Mouse (Mus musculus): ENCODE data around the gene Pde4d.

Pde4d gene

GRCm38 (mm10) chr13:109951466-109951865 is 1501.7 kb downstream of the Pde4d start:
- in situ Hi-C loops (cut with MboI, MseI), result no loop called here

DNA sequence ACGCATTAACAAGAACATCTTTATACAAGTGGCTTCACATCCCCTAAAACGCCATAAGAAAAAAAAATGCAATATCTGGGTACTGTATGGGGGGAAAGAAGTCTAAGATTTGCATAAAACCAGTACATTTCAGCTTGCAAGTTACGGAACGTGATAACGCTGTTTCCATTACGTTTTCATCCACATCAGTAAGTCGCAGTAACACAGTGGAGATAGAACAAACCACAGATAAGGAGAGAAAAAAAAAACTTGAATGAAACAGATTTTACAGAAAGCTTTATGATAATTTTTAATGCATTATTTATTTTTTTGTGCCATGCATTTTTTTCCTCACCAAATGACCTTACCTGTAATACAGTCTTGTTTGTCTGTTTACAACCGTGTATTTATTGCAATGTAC is 1504.4 kb downstream of the Pde4d start:
- in situ Hi-C loops (cut with MboI, MseI), result no loop called here

GRCm38 (mm10) chr13:109957953-109958352 is 1508.2 kb downstream of the Pde4d start:
- in situ Hi-C loops (cut with MboI, MseI), result no loop called here

DNA sequence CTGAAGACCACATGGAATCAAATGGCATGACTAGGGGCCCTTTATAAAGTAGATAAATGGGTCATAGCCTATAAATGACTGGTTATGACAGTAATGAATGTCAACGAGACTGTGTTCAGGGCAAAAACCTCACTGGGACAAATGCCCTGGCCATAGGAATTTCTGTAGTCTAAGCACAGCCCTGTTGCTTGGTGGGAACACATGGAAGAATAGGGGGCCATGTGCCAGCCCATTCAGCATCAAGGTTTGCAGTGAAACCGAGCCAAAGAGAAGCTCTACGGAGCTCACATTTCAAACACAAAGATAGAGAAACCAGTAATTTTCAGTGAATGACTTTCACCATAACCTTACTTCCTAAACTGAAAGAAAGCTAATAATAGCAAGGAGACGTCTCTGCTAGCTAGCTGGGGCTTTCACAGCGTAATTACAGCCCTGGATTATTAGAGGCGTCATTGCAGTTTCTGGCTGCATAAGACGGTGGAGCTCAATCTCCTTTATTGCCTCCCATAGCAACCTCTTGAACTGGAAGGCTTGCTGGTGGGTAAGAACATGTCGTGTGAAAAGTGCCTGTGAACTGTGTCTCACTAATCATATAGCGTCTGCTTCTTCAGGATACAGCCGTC is 1533.2 kb downstream of the Pde4d start:
- in situ Hi-C loops (cut with MboI, MseI), result no loop called here

DNA sequence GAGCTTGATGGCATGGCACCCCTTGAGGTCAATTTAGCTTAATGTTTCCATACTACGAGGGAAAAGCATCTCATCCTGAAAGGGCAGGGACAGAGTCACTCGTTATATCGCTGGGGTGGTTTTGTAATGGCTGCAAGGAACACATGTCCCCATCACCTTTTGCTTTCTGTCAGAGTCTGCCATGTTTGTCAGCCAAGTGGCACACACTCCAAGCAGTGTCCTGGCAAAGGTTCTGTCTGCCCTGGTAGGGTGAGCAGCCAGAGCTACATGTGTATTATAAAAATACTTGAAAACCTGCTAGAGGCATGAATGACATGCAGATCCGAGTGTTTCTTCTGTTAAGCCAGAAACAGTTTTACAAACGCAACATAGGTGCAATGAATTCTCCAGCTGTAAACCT is 1535.7 kb downstream of the Pde4d start:
- in situ Hi-C loops (cut with MboI, MseI), result no loop called here

GRCm38 (mm10) chr13:109985892-109986291 is 1536.1 kb downstream of the Pde4d start:
- in situ Hi-C loops (cut with MboI, MseI), result no loop called here

- in situ Hi-C loops (cut with MboI, MseI), result no loop called here
Measured at GRCm38 (mm10) chr13:109992775-109993505, 1543.2 kb downstream of the Pde4d start.

DNA sequence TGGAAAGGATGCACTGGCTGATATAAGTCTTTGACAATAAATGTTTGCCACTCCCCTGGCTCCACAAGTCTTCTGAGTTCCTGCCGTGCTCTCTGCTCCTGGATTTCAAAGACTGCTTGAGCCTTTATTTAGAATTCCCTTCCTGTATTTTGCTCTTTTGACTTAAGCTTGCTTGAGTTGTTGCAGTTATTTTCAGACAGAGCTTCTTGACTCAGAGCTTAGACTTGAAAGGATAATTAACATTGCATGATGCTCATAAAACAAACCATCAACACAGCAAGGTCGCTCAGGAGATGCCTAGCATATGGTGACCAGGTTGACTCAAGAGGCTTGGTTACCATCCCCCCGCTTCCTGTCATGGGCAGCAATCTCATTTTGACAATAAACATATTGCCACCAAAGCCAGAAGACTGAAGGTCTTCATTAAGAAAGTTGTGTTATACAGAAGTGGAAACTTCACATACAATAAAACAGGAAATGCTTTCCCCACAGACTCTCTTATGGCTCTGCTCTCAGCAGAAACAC is 1544.6 kb downstream of the Pde4d start:
- in situ Hi-C loops (cut with MboI, MseI), result no loop called here

GRCm38 (mm10) chr13:110002081-110002480 is 1552.3 kb downstream of the Pde4d start:
- in situ Hi-C loops (cut with MboI, MseI), result loop anchor here (25.0 kb wide), 1 partner anchor 765 kb away; no protein-coding TSS in a partner anchor

All from regulatory T cell (primary cell).